Mouse (Mus musculus) retina, embryonic 14.5 days (tissue): Measurements from ENCODE around the gene Celf5.

Experiments
- DNase-seq: peaks from one replicate; pipeline ENCODE4 v3.0.0-alpha.2; 2015; ENCODE audit warnings: low spot score

The Celf5 gene

DNA sequence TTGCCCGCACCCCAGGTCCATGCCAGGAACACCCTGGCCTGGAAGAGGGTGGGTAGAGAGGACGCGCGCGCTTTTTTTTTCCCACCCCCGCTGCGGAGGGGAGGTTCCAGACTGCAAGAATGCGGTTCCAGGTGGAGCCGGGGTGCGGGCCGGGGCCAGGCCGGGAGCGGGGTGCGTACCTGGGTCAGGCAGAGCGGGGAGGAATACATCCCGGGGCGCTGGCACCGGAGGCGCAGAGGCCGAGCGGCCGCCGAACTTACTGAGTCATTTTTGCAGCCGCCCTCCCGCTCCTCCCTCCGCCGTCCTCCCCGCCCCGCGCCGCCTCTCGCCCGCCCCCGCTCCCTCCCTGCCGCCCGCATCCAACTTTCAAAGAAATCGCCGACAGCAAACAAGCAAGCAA is 55.6 kb downstream of the Celf5 start:
- no peak for DNase-seq

GRCm38 (mm10) chr10:81426081-81426671 is 56.3 kb downstream of the Celf5 start:
- DNase-seq = no peak

- no peak for DNase-seq
These were observed 57.2 kb downstream of the Celf5 start for GRCm38 (mm10) chr10:81425236-81425850.

DNA sequence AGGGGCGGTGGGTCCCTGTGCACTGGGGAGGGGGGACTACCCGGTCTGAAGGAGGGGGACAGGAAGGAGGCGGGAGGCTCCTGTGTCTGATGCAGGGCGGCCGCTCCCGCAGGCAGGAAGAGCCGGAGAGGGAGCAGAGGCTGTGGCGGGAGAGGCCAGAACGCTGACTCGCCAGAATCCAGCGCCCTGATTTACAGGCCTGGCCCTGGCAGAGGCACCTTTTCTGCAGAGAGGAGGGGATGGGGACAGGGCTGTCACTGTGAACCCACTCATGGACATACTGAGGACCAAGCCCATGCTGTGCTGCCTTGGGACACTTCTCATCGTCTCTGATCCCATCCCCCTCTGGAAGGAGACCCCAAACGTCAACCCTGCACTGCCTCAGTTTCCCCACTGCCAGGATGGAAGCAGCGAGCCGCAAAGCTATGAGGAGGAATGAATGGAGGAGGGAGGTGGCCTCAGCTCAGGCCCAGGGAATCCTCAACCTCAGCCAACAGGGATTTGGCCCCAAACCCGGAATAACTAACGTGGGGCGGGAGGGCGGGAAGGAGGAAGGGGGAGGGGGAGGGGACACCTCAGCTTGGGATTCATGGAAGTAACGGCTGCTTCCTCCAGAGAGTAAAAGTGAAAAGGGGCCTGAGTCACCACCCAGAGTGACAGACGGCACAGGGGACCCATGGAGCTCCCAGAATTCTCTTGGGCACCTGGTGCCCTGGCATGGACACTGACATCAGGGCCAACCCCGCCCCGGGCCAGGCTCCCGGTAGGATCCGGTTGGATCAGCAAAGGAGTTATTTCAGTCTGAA is 58.1 kb downstream of the Celf5 start:
- no peak for DNase-seq

- DNase-seq = no peak
These were observed 58.8 kb downstream of the Celf5 start for GRCm38 (mm10) chr10:81423476-81424245.

- no peak for DNase-seq
These were observed 59.8 kb downstream of the Celf5 start for GRCm38 (mm10) chr10:81422661-81423217.

DNA sequence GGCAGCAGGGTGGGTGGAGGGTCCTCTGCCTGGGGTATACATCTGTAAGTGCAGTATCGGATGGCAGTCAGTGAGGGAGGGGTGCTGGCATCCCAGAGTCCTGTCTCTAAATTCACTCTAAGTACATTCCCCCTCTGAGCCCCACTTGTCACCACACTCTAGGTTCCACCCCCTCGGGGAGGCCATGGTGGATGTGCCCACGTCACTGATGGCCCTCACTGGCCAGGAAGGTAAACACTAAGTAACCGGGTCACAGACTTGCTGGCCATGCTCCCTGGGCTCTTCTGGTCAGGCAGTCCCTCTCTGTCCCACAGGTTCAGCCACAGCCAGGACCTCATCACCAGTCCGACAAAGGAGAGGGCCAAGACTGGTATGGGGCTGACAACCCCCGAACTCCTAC is 60.3 kb downstream of the Celf5 start:
- DNase-seq = no peak

DNA sequence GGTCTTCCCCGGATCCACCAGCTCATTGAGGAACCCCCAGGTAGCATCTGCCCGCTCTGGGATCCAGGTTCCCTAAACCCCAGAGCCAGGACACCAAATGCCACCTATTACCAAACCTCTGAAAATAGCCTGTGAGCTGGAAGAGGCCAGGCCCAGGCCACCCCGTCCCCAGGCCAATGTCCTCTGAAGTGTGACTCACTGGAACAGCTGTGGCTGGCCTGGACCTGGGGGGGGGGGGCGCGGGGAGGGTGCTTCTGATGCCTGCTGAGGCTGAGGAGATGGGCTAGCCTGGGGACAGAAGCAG is 60.8 kb downstream of the Celf5 start:
- no peak for DNase-seq

GRCm38 (mm10) chr10:81421041-81421796 is 61.3 kb downstream of the Celf5 start:
- no peak for DNase-seq

DNA sequence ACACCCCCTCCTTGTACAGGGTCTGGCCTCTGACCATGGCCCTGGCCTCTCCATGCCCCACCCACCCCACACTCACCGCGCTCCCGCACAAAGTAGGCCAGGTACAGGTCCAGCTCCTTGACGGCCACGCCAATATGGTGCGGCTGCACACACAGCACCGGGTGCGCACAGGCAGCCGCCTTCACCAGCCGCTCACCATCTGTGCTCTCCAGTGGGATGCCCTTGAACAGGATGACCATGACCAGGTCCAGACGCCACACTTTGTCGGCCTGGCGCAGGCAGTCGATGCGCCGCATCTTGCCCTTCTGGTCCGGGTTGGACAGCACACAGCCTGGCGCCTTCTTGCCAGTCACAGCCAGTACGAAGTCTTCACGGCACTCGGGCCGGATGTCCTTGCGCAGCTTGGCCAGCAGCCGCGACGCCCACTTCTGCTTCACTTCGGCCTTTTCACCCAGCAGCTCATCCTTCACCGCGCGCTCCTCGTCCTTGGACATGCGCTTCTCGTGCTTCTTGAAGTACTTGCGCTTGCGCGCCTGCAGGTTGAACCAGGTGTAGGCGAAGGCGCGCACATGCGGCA is 62.2 kb downstream of the Celf5 start:
- no peak for DNase-seq

- no peak for DNase-seq
These were observed 63.2 kb downstream of the Celf5 start for GRCm38 (mm10) chr10:81419111-81419928.

GRCm38 (mm10) chr10:81418216-81419070 is 64.1 kb downstream of the Celf5 start:
- no peak for DNase-seq

- no peak for DNase-seq
These were observed 65.0 kb downstream of the Celf5 start for GRCm38 (mm10) chr10:81417227-81418215.

DNA sequence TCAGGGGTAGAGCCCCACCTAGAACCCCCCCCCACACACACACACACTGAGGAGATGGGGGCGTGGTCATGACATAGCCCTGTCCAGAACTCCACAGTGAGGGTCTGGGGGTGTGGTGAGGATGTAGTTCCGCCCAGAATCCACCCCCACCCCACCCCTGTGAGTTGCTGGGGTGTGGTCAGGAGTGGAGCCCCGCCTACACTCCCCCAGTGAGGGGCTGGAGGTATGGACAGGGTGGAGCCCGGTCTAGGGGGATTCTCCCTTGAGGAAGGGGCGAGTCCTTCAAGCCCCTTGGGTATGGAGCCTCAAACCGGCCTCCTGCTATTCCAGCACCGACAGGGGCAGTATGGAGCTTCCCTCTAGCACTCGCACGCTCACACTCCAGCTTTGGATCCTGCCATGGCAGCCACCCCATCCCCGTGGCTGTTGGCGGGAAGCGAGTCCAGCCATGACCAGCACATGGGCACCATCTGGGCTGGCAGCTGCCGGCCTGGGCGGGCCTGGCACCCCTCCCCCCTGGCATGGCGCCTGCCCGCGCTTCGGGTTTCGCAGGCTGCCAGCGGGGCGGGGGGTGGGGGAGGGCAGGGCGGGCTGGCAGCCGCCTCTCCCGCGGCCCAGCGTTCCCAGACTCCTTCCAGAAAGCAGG is 65.8 kb downstream of the Celf5 start:
- DNase-seq = peak; percentile 84

GRCm38 (mm10) chr10:81415549-81416310 is 66.8 kb downstream of the Celf5 start:
- DNase-seq = no peak

DNA sequence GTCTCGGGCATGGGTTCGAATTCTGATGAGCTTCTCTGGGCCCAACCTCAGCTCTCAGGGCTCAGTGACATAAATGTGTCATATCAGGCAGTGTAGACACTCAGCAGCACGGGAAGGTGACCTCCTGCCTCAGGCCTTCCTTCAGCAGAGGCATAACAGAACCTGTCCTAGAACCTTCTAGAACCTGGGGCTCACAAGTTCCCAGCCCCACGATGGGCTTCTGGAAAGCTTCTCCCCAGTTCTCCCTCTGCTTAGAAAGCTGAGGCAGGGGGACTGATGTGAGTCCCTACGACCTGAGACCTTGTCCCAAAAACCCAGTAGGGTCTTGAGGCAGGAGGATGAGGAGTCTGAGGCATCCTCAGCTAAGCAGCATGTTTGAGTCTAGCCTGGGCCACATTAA is 67.4 kb downstream of the Celf5 start:
- no peak for DNase-seq

DNA sequence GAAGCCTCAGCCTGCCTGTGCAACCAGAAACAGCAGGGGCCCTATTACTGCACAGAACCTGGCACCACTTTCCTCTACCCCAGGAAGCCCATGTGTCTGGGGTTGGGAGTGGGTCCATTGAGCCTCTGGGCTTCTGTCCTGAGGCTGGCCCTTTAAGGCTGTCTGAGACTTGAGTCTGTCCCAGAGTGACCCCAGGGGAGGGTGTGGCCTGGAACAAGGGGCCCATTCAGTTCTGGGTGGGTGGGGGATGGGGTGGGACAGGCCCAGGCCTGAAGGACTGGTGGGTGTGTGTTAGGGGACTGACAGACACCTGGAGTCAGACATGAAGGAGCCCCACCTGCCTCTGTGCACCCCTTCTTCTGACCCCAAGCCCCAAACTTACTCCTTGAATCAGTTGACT is 67.8 kb downstream of the Celf5 start:
- no peak for DNase-seq
